Mouse (Mus musculus) urinary bladder, adult 18-20 months (tissue): Measurements from ENCODE around the gene Scml2.
"Not testable (repeated sequence)": the region's sequence is repeated elsewhere in the genome, so short reads cannot be mapped to it uniquely, and the experiment has no call there.

Source experiments
- DNase-seq, 2 experiments: peaks; one replicate each; pipeline ENCODE4 v3.0.0; 2022; ENCODE audit warnings: low spot score in 2 of 2, mixed read lengths in 2 of 2

Scml2 gene

GRCm38 (mm10) chrX:161116893-161117292 is at the start of gene Scml2:
Gene Scml2 (plus strand): TSS chrX:161117193.
- DNase-seq = not testable (repeated sequence)

DNA sequence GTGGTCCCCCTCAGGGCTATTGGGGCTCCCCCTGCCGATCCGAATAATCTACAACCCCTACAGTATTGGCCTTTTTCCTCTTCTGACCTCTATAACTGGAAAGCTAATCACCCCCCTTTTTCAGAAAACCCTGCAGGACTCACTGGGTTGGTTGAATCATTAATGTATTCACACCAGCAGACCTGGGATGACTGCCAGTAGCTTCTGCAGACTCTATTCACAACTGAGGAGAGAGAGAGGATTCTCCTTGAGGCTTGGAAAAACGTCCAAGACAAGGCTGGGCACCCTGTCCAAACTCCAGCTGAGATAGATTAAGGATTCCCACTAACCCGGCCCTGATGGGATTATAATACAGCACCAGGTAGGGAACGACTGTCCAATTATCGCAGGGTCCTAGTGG is 41.4 kb upstream of the Scml2 start:
- DNase-seq = not testable (repeated sequence)

DNA sequence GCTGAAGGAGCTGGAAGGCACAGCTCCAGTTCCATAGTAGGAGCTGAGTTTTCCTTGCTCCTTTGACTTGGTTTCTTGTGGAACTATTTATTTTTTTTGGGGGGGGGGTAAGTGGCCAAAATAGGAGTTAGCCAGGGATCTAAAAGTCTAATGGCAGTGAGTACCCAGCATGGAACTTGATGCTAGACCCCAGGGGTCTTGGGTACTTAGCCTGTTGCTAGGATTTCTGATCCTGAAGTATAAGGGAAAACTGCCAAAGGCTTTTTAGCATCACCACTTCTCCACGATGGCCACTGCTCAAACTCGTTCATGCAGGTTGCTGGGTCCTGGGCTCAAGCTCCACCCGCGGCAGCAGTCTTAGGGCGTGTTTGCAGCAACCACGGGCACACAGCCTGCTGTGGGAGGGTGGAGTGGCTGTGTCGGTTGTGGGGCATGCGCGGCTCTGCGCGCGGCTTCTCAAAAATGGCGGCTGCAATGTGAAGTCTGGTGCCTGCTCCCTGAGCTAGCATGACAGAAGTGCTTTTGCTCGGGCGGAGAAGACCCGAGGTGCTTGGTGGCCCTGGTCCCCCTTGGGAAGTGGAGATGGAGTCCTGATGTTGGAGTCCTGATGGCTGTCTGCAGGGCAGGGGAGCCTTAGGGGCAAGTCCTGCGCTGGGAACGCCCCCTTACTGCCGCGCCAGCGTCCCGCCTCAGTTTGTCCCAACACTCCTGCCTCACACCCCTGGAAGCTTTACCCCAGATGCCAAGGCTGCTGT is 45.5 kb downstream of the Scml2 start:
- peak; percentile 28 to 41 for DNase-seq

DNA sequence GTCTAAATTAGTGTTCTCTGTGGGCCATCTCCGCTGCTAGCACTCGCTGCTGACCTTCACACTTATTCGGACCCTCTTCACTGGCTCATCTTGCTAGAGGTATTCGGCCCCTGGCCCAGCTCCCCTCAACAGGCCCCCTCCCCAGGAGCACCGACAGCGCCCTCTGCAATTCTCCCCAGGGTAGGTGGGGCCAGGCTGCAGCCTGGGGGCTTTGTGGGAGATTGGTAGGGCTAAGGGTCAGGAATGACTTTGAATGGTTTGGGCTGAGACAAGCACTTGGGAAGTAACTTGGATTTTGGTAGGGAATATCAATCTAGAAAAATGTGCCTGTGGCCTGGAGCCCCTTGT is 46.0 kb downstream of the Scml2 start:
- no peak for DNase-seq

DNA sequence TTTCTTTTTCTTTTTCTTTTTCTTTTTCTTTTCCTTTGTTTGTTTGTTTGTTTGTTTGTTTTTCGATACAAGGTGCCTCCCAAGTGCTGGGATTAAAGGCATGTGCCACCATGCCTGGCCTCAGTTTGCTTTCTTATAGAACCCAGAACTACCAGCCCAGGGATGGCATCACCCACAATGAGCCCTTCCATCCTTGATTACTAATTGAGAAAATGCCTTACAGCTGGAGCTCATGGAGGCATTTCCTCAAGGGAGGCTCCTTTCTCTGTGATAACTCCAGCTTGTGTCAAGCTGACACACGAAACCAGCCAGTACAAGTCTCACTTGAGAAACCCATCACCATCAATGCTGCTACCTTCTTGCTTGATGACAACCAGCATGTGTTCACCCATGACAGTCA is 170.2 kb downstream of the Scml2 start, which contains the start of gene Gm15262:
Gene Gm15262 (plus strand): TSS at position 301 of the 400 bp plus-strand sequence.
- not testable (repeated sequence) for DNase-seq
